Mouse (Mus musculus) spleen, adult 2 months (tissue): ENCODE results near the gene Adgrf3.

Experiments
- CTCF ChIP-seq: fragments of 200-500 bp; IDR thresholded peaks from 2 replicates; pipeline ENCODE4 v1.5.1; 2011; ENCODE audit warnings: mild to moderate bottlenecking, inconsistent platforms; ENCODE audit not compliant: insufficient read depth, insufficient read length, insufficient replicate concordance; ENCODE audit errors: extremely low read depth
- POLR2A ChIP-seq: fragments of 200-500 bp; IDR thresholded peaks from 2 replicates; pipeline ENCODE4 v1.6.1; 2011; ENCODE audit warnings: low read depth, low read length, inconsistent platforms

GRCm38 (mm10) chr5:30155395-30155792 is 50.1 kb downstream of the Adgrf3 start:
- TF ChIP-seq POLR2A (no peak), CTCF (no peak)
